ENCODE assay signal across 10 mouse cellular contexts in the genomic region with DNA sequence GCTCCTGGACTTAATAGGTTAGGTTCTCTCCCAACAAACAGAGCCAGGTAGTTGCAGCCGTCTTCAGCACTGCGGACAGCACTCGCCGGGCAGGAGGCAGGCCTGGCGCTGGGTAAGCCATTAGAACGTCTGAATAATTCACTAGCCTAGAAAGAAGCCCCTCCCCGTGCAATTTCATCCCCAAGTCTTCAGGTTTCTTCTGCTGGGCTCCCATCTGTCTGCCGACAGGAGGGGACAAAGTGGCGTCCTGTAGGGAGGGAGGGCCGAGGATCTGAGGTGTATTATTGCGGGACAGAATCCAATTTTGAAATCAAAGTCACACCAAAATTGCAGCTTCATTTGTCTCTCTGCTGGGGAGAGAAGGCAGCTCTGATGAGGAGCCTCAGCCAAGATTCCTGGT. TPM values are rescaled to one million over a fixed set of nuclear protein-coding genes. Genes with fewer than 3 reads are reported as not detected.
A peak's percentile ranks its signal among the peaks of the same experiment; 100 is the strongest.
DNase-seq lines count a peak whose midpoint lies in the region; ATAC-seq and TF ChIP-seq lines count a peak whose summit lies in the region.
"Had no signal": no experiment of that assay in that cellular context is flagged by ENCODE, and none has a peak within 500 bp of the region (broad histone marks: within the 10 kb centered on the region; RNA-seq: fewer than 3 reads in every experiment).

No protein-coding gene starts in this region.

- H3K4me3 ChIP-seq in liver, embryonic 11.5 days (ENCODE audit: low read depth, low read length), result no peak overlapping the region
- H3K4me3 ChIP-seq in liver, postnatal 0 days (ENCODE audit: low read depth, low read length), result no peak overlapping the region
- no peak overlapping the region for H3K4me3 ChIP-seq in forebrain, embryonic 10.5 days
- H3K4me3 ChIP-seq in thymus, adult 2 months (ENCODE audit: control insufficient read depth, insufficient read depth, low read length), result no peak overlapping the region

- H3K36me3 ChIP-seq in liver, embryonic 11.5 days (ENCODE audit: control insufficient read depth, insufficient read depth, low read length), result no peaks in the 10 kb centered on the region
- no peaks in the 10 kb centered on the region for H3K36me3 ChIP-seq in liver, postnatal 0 days (replicated peaks; ENCODE audit: insufficient read depth, low read length)
- H3K36me3 ChIP-seq in forebrain, embryonic 10.5 days (replicated peaks), result no peaks in the 10 kb centered on the region
- H3K36me3 ChIP-seq in thymus, adult 2 months (ENCODE audit: control insufficient read depth, insufficient read depth, low read length), result no peaks in the 10 kb centered on the region

- no peak overlapping the region for H3K27ac ChIP-seq in liver, embryonic 11.5 days (ENCODE audit: low read depth, low read length)
- H3K27ac ChIP-seq in liver, postnatal 0 days (ENCODE audit: low read depth), result no peak overlapping the region
- H3K27ac ChIP-seq in forebrain, embryonic 10.5 days, result no peak overlapping the region
- H3K27ac ChIP-seq in thymus, adult 2 months (ENCODE audit: control insufficient read depth, insufficient read depth, low read length), result no peak overlapping the region

- no peaks in the 10 kb centered on the region for H3K9me3 ChIP-seq in liver, embryonic 11.5 days (ENCODE audit: control insufficient read depth, low read length)
- no peaks in the 10 kb centered on the region for H3K9me3 ChIP-seq in liver, postnatal 0 days (ENCODE audit: low read length)
- H3K9me3 ChIP-seq in forebrain, embryonic 10.5 days, result no peaks in the 10 kb centered on the region

- 10% methylated on average over 11 of the region's 11 CpGs for WGBS in liver, embryonic 11.5 days
- WGBS in liver, postnatal 0 days (ENCODE audit: insufficient replicate concordance), result 3% methylated on average over 11 of the region's 11 CpGs
- 4% methylated on average over 11 of the region's 11 CpGs for WGBS in forebrain, embryonic 10.5 days
- 14% methylated on average over 11 of the region's 11 CpGs for WGBS in thymus, adult 2 months

- H3K4me1 ChIP-seq in liver, embryonic 11.5 days (replicated peaks; ENCODE audit: control insufficient read depth, insufficient read depth, low read length), result no peaks in the 10 kb centered on the region
- H3K4me1 ChIP-seq in liver, postnatal 0 days (ENCODE audit: insufficient read depth), result no peaks in the 10 kb centered on the region
- H3K4me1 ChIP-seq in forebrain, embryonic 10.5 days, result peaks cover 8% of the 10 kb centered on the region; the same call in 1 of the 2 replicates
- no peaks in the 10 kb centered on the region for H3K4me1 ChIP-seq in thymus, adult 2 months (replicated peaks; ENCODE audit: control insufficient read depth, insufficient read depth, low read length)

- no peak overlapping the region for H3K4me2 ChIP-seq in liver, embryonic 11.5 days
- no peak overlapping the region for H3K4me2 ChIP-seq in liver, postnatal 0 days (ENCODE audit: low read depth, low read length)

- no peaks in the 10 kb centered on the region for H3K27me3 ChIP-seq in liver, embryonic 11.5 days (replicated peaks; ENCODE audit: control insufficient read depth, insufficient read depth, low read length)
- 0 out of 2 replicates have a peak, but pooled peaks cover 3% of the 10 kb centered on the region for H3K27me3 ChIP-seq in liver, postnatal 0 days (ENCODE audit: insufficient read depth, low read length)
- H3K27me3 ChIP-seq in forebrain, embryonic 10.5 days (ENCODE audit: poor library complexity, severe bottlenecking), result no peaks in the 10 kb centered on the region
- no peaks in the 10 kb centered on the region for H3K27me3 ChIP-seq in thymus, adult 2 months (ENCODE audit: control insufficient read depth, insufficient read depth, low read length)

- ATAC-seq in liver, embryonic 11.5 days (replicated peaks; ENCODE audit: low FRiP score), result no peak
- ATAC-seq in liver, postnatal 0 days, result no peak
- peak; percentile 29; the same call in 1 of the 2 replicates for ATAC-seq in megakaryocyte progenitor cell, adult 5-6 weeks (replicated peaks; ENCODE audit: poor library complexity)
- no peak for ATAC-seq in monocyte, adult 5-6 weeks (replicated peaks; ENCODE audit: insufficient number of reproducible peaks, low FRiP score, low TSS enrichment, poor library complexity, severe bottlenecking)
- ATAC-seq in inflammation-experienced regulatory T-cells, adult 6 months, result no peak

- no peak for TF ChIP-seq EP300 in liver, postnatal 0 days (IDR thresholded peaks at IDR 0.05; ENCODE audit: low read depth)

- DNase-seq in liver, embryonic 11.5 days (ENCODE audit: low spot score), result peak; percentile 45
- no peak for DNase-seq in liver, postnatal 0 days
- DNase-seq in brain, adult 2 months (ENCODE audit: low read depth, low spot score), result peak; percentile 65
- peak; percentile 36 for DNase-seq in forebrain, embryonic 10.5 days (ENCODE audit: extremely low spot score, low spot score)
- DNase-seq in thymus, adult 2 months, result no peak

- H3K9ac ChIP-seq in liver, embryonic 11.5 days (ENCODE audit: low read depth, low read length), result no peak overlapping the region
- H3K9ac ChIP-seq in liver, postnatal 0 days (replicated peaks), result no peak overlapping the region

- TF ChIP-seq CTCF in liver, postnatal 0 days (IDR thresholded peaks at IDR 0.05; ENCODE audit: low read depth), result no peak
- no peak for TF ChIP-seq CTCF in thymus, adult 2 months (IDR thresholded peaks at IDR 0.05; ENCODE audit: borderline replicate concordance, control insufficient read depth, extremely low read depth, insufficient read depth, low read length, poor library complexity)

- no peak for TF ChIP-seq POLR2A in thymus, adult 2 months (IDR thresholded peaks at IDR 0.05; ENCODE audit: control insufficient read depth, extremely low read depth, insufficient read depth, low read length, poor library complexity)

RNA-seq across cellular contexts. Expression of gene Rph3a, which starts 58.9 kb away (rescaled TPM):
- not detected in 2 replicates for polyA plus RNA-seq in liver, embryonic 11.5 days (2014; fragmentation: Nextera tagmentation; extraction: Ambion mirVana)
- 0.02 and 0.06 TPM in 2 replicates for polyA plus RNA-seq in liver, postnatal 0 days (2015; fragmentation: Nextera tagmentation; extraction: Ambion mirVana)
- 0.25 and 0.60 TPM in 2 replicates for polyA plus RNA-seq in forebrain, embryonic 10.5 days (2016; fragmentation: Nextera tagmentation; extraction: Ambion mirVana)
- total RNA-seq in megakaryocyte progenitor cell, adult 5-6 weeks (2015), result not detected in 2 replicates
- not detected in 2 replicates for total RNA-seq in megakaryocyte progenitor cell, adult 5-6 weeks (2017)
- not detected in 3 replicates for total RNA-seq in monocyte, adult 5-6 weeks (2017)
- not detected for polyA plus RNA-seq in inflammation-experienced regulatory T-cells, adult 6 months (2017; shearing (Covaris generic))
- 0.23 and 0.26 TPM in 2 replicates for polyA plus RNA-seq in thymus, adult 2 months (2012; rRNA removed)
- total RNA-seq: heart, postnatal 36 days; neutrophil, adult 5-6 weeks had no signal

Comparison
In these comparisons a context has a peak if more than half of its experiments do, and no peak if none do; other contexts are left out.
1. DNase-seq: peak in liver, embryonic 11.5 days (single experiment), brain, adult 2 months (single experiment) and forebrain, embryonic 10.5 days (single experiment); none in liver, postnatal 0 days (single experiment) and thymus, adult 2 months (single experiment).